Mouse (Mus musculus): ENCODE data around the gene Acadvl. TPM values are rescaled to one million over a fixed set of nuclear protein-coding genes. Genes with fewer than 3 reads are reported as not detected.
"Not testable (repeated sequence)": the region's sequence is repeated elsewhere in the genome, so short reads cannot be mapped to it uniquely, and the experiment has no call there.

Acadvl gene
- polyA plus RNA-seq, 2 experiments from 2014 or later = 124 to 181 TPM

DNA sequence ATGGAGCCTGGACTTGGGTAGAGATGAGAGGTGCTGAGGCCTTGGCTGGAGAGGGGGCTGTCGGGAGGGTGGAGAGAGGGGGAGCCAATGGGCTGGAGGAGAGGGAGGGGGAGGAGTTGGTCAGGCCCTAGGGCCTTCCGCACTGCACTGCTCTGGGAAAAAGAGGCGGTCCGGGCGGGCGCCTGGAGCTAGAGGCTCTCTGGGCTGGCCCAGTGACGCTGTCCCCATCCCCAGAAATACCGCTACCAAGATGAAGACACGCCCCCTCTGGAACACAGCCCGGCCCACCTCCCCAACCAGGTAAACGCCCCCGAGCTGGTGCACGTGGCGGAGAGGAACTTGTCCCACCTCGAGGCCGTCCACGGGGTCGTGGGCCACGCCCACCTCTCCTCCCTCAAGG lies 11.5 kb upstream of the Acadvl start:
- ATAC-seq = no peak

DNA sequence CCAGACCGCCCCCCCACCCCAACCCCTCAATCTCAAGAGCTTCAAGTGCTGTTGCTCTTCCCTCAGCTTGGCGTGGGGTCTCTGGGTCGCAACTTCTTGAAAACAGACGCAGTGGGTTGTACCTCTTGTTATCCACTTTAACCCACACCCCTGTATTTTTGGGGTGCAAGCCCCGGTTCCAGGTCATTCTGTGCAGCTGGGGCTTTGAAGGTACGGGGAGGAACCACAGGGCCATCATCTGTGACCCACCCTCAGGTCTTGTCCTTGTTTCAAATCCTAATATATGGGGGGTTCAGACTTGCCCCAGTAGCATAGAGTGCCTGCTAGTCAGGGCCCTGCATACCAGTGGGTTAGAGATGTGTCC lies 8.9 kb upstream of the Acadvl start:
- no peak for ATAC-seq

DNA sequence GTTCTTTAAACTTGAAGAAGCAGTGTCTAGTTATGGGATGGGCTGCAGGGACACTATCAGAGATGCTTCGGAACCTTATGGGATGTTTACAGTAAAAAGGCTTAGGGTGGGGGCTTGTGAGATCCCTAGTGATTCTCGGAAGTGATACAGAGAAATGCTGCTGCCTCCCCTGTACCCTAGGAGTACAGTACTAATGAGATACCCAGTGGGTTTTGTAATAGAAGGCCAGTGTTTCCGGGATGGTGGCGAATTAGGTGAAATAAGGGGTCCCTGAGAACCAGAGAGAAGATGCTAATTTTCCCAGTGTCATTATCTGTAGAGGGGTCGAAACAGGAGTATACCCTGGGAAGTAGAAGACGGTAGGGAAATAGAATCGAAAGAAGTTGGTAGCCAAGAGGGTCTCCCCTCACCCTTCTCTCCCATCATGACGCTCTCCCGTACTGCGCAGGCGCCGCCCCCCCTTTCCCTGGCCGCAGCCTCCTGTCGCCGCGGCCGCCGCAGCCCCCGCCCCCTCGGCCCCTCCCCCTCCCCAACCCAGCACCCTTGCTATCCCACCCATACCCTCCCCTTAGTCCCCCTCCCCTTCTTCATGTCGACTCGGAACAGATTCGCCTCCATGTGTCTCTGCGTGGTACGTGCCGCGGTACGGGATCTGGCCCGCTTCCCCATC lies 8.4 kb upstream of the Acadvl start:
- ATAC-seq = no peak

DNA sequence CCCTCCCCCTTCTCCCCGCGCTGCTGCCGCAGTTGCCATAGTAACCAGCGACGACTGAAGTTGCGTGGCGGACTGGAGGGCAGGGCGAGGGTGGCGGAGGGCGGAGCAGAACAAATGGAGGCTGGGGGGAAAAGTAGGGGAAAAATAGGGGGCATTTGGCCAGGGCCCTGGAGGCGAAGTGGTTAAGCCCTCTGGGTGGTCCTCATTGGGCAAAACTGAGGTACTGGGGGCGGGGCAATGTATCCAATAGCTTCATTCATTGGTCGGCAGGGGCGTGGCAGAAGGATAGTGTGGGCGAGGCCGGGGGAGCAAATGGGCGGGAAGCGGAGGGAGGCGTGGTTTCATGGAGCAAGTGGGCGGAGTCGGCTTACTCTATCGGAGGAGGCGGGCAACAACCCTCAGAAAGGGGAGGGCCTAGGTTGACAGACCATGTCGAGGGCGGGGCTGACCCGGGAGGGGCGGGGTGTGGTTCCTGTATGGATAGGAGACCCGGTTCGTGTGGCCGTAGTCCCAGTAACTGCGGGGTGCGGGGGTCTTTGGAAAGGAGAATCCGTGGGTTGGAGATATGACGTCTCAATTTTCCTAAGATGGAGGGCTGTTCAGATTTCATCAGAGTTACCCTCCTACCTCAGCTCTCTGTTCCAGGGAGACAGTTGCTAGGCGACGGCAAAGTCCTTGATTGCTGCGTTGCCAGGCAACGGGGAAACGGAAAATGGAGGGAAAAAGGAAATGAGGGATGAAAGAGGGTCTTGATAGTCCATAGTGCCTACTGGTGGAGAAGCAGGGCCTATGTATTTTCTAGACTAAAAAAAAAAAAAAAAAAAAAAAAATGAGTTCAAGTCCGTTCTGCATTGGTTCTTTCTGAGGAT lies 6.3 kb upstream of the Acadvl start:
- peak; percentile 66 for ATAC-seq

DNA sequence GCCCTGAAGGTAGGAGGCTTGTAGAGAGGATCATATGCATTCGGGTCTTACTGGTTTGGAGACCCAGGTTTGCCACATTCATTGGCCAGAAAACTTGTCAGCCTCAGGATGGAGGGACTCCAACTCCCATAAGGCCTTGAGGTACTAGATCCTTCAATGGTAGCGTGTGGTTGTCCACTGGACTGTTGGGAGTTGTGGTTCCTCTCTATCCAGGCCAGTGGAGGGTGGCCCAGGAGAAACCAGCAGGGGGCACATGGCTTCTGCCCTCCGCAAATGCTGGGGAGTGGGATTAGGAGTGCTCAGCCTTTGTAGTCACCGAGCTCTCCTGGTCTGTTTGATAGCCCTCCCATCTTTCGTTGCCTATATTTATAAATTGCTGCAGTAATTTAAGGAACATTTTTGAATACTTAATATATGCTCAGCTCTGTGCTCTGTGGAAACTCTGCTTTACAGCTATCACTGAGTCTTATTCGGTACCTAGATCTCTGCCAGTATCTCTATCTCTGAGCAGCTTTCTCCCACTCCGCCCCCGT lies 5.6 kb upstream of the Acadvl start:
- peak; percentile 79 for ATAC-seq

DNA sequence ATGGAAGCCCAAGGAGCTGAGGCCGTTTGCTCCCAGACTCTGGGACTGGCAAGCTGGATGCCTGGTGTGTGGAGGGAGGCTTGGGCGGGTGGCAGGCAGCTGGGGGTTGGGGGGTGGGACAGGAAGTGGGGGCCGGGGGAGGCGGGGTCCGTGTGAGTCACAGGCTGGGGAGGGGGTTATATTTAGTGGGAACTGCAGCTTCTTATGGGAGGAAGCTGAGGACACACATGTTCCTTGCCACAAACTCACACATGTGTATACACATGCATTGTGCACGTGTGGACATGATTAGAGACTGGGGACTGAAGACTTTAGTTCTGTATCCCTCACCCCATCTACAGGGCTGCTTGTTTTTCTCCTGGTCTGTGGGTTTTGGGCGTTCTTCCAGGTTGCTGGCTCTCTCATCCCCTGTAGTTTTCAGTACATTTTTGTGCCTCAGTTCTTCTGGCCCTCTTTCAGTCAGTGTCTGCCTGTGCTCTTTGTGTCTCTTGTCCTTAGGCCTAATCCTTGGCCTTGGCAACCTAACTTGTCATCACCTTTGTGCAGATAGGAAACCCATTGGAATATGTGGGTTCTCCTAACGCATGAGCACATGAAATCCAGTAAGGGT lies 4.9 kb upstream of the Acadvl start:
- no peak for ATAC-seq

DNA sequence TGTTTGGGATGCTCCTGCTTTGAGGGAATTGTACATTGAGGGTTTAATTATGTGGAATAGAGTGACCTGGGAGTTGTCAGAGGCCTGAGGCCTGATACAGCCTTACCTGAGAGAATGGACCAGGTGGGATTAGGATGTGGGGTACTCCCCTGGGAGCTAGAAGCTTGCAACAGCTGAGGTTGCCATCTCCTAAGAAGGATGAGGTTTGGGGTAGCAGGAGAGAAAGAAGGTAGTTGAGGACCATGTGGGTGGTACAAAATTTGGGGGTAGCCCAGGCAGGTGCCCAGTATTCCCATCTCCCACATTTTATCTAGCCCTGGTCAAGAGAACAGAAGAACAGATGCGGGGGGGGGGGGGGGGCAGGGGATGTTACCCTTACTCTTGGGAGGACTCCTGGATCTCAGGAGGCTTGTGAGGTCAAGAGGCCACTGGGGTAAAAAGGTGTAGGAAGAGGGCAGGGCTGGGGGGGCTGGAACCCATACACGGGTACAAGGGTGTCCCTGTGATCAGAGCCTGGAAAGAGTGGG lies 4.3 kb upstream of the Acadvl start:
- ATAC-seq = no peak

DNA sequence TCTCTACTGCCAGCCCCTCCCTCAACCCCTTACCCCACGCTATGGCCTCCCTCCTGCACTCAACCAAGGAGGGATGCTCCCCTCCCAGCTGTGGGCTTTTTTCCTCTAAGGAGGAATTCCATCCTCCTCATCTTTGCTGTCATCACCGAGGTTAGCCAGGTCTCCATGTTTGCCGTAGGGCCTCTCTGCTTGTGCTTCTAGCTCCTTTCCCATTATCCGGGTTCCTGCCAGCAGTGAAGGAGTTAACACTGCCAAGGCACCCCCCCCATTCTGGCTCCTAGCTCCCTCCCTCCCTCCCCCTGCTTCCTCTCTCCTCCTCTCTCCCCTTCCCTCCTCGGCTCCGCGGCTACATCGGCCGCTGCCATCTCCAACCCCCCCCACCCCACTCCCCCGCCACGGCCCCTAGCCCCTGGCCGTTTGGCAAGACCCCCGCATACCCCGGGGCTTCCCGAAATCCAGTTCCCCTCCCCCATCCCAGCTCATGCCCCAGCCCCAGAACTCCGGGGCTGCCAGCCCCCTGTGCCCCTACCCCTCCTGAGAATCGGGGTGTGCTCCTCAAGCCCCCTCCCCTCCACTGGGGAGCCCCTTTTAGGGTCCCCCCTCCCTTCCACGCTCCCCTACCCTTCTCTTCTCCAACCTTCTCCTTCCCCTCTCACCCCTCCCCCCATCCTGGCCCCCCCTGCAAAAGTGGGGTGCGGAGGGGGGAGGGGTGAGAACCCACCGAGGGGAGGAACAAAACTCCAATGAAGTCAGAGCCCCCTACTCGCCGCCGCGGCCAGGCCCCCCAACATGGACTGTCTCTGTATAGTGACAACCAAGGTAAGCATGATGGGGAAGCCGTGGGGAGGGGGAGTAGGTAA lies 3.1 kb upstream of the Acadvl start:
- no peak for ATAC-seq

DNA sequence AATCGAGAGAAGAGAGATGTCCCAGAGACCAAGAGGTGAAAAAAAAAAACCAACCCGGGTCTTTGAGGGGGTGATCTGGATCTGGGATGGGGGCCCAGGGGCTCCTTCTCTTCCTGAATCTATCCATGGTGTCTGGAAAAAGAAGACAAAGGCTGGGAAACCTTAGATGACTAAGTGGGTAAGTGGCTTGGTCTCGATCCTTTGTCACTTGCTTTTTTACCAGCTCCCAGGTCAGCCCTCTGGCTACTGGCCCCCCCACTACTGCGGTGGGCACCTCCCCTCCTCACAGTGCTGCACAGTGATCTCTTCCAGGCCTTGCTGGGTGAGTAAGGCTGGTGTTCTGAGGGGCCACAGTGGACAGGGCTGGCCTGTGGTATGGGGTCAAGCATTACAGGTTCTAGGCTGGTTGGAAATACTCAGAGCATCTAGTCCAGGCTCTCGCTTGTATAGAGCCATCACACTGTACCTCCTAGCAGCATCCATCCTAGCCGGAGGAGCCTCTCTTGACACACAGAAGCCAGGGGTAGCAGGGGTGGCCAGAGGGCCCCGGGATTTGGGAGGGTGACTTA lies 2.1 kb upstream of the Acadvl start:
- ATAC-seq = no peak

DNA sequence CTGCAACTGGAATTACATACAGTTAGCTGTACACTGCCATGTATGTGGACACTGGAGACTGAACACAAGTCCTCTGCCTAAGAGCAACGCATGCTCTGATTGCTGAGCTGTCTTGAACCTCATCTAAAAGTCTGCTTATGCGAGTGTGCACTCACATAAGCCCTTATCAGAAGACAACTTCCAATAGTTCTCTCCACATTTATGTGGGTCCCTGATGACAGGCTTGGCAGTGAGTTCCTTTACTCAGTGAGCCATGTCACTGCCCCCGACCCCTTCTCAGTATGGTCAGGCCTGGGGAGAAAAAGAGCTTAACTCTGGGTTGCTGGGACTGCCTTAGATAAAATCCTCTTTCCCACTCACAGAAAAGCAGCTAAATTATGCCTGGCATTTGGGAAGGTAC lies 1.5 kb upstream of the Acadvl start, which contains the start of gene Dlg4:
Gene Dlg4, plus strand, starts transcription at position 274 of the 400 bp plus-strand sequence.
- ATAC-seq = no peak

DNA sequence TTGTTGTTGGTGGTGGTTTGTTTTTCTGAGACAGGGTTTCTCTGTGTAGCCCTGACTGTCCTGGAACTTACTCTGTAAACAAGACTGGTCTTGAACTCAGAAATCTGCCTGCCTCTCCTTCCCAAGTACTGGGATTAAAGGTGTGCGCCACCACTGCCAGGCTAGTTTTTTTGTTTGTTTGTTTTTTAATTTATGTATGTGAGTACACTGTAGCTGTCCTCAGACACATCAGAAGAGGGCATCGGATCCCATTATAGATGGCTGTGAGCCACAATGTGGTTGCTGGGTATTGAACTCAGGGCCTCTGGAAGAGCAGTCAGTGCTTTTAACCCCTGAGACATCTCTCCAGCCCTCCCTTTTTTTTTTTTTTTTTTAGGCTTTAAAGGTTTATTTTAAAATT lies 966 bp upstream of the Acadvl start:
- not testable (repeated sequence) for ATAC-seq

DNA sequence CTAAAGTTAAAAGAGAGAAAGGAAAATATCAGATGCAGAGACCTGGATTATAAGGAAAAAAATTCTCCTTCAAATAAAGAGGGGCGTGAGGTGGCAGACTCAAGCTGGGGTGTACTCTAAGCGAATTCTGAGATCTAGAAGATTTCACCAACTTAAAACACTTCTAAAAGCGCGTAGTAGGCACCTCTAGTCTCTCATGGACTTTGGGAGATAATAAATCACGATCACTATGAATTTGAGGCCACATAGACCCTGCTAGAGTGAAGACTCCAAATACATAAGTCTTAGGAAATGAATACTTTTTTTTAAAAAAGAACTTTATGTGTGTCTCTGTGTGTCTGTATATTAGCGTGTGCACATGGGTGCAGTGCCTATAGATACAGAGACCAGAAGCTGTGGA lies 466 bp upstream of the Acadvl start:
- no peak for ATAC-seq

DNA sequence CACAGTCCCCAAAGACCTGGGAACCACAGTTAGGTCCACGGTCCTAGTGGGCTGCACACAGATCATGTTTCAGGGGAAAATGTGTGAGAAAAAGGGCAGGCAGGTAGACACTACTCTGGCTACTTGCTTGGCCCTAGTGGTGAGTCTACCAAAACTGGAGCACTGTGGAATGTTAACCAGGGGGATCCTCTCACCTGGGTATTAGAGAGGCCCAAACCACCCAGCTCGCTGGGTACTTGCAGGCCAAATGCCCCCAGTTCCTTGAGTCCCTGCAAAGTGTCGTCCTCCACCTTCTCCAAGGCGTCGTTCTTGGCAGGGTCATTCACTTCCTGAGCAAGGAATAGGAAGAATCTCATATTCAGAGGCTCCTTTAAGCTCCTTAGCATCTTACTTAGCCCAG lies 1.2 kb downstream of the Acadvl start:
- ATAC-seq = no peak

DNA sequence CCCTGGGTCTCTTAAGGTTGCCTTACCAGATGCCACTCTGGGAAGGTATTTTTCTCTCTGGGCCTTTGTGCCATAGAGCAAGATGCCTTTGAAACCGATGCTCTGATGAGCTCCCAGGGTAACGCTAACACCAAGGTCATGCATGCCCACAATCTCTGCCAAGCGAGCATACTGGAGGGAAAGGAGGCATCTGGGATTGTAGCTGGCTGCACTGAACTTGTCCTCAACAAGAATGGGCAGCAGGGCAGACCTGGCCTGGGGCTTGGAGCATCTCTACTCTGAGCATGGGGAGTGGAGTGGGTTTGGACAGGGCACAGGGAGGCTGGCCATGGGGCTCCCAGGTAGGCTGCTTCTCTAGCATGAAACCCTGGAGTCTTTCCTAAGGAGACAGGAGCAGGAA lies 1.8 kb downstream of the Acadvl start:
- no peak for ATAC-seq

DNA sequence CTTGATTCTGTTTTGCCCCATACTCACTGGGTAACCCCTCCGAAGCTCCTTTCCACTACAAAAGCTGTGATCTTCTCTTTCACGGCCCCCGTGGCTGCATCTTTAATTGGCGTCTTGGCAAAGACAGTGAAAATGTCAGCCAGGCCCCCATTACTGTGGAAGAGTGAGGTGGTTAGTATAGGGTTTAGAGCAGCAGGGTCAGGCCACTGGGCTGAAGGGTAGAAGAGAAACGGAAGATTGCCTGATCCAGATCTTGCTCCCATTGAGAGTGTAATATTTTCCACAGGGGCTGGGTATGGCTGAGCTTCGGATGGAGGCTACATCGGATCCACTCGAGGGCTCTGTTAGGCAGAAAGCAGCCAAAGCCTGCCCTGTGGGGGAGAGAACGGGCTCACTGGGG lies 2.3 kb downstream of the Acadvl start:
- no peak for ATAC-seq

DNA sequence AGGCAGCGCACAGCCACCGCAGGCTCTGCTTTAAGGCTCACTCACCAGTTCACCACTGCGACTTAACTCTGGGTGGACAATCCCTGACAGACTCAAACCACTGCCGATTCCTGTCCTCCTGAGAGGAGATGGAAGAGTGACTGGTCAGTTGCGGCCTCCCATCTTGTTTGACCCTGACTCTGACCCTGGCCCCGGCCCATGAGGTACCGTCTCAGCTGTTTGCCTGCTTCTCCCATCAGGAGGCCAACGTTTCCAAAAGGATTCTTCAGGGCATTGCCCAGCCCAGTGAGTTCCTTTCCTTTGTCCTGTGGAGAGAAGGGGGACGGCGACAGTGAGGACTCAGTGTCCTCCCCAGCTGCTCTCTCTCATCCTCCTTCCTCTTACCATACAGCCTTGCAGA lies 4.2 kb downstream of the Acadvl start:
- ATAC-seq = no peak

DNA sequence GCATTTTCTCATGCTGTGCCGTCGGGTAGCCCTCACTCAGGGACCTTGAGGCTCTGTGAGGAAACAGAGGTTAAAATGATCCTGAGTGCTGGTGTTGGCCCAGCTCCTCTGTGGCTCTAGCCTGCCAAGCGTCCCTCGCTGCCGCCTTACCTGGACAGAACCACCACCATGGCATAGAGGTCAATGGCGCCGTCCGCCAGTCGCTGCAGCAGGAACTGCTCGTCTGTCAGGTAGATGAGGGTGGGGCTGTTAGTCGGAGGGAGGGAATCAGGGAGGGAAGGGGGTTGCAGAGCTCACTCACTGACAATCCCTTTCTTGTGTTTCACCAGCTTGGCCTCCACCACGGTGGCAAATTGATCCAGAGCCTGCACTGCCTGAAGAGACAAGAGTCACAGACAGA lies 4.7 kb downstream of the Acadvl start:
- ATAC-seq = no peak

DNA sequence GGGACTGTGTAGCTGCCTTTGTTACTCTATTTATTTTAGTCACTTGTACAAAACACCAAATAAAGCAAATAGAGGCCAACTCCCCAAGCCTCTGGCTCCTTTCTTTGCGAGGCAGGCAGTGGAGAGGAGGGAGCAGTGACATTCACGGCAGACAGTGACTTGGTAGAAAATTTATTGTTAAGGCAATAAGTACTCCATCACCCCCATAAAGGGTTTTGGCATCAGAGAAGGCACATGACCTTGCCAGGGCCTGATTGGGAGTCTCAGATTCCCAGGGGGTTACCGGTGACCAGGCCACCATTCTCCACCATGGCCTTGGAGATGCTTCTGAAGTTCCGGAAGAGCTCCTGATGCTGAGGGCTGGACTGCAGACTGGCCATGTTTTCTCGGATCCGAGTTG lies 5.2 kb downstream of the Acadvl start:
- no peak for ATAC-seq

DNA sequence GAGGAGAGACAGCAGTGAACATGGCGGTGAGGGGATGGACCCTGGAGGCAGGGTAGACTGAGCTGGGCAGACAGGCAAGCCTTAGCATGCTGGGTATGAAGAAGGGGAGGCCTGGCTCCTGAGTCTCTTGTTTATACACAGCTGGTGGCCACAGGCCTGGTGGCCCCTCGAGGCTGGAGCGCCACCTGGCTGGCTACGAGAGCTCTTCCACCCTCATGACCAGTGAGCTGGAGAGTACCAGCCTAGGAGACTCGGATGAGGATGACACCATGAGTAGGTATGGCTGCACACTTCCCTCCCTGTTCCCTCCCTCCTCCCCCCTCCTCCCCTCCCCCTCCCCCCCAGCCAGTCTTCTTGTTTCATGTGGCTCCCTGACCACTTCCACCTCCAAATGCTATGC lies 9.7 kb downstream of the Acadvl start:
- peak; percentile 44 for ATAC-seq

DNA sequence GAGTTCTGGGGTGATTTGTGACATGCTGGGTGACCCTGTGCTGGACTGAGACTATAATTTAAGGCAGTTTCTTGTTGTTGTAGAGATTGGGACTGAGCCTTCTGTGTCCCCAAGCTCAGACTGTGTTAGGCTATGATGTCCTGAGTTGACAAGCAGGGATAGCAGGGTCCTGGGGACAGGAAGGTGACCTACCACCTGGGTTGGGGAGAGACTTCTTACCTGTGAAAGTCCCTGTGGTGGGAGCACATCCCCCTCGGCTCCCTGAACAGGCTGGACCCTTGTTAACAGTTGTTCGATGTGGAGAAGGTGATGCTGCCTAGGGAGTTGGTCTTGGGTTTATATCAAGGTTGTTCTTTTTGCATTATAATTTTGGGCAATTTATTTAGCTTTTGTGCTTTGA lies 12.7 kb downstream of the Acadvl start:
- ATAC-seq = no peak

DNA sequence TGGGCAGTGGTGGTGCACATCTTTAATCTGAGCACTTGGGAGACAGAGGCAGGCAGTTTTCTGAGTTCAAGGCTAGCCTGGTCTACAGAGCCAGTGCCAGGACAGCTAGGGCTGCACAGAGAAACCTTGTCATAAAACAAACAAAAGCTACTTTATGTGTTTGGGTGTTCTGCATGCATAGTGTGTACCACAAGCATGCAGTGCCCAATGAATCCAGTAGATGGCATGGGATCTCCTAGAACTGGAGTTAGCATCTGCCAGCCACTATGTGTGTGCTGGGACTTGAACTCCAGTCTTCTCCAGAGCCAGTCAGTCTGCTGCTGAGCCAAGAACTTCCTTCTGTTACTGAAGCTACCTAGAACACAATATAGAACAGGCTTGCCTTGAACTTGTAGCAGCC lies 13.3 kb downstream of the Acadvl start:
- no peak for ATAC-seq

DNA sequence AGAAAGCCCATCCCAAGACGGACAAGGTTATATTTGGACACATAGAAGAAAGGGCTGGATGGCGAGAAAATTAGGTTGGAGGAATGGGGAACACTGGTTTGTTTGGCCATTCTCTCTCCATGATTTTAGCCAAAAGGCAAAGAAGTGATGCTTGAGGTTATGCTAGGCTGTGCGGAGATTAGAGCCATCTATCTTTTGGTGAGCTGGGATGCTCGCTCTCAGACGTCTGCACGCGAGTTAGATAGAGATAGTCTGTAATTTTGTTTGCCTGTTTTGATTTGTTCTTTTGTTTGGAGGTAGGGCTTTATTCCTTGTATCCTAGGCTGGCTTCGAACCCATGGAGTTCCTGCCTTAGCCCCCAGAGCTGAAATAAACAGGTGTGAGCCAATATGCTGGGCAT lies 14.1 kb downstream of the Acadvl start:
- ATAC-seq = no peak
